Mouse (Mus musculus) E14TG2a.4 (cell line): Measurements from ENCODE around the gene Pkd1l1.

ENCODE experiments used
- H3K27me3 ChIP-seq: 2 replicates; pipeline ENCODE4 v1.6.1; 2014; ENCODE audit warnings: low read length, control low read depth; ENCODE audit not compliant: insufficient read depth
- H3K36me3 ChIP-seq: 2 replicates; pipeline ENCODE4 v1.6.1; 2014; ENCODE audit warnings: low read length, control low read depth; ENCODE audit not compliant: insufficient read depth
- H3K4me1 ChIP-seq: replicated peaks from 2 replicates; pipeline ENCODE4 v1.6.1; 2014; ENCODE audit warnings: low read depth, low read length, control low read depth
- H3K4me3 ChIP-seq: replicated peaks from 2 replicates; pipeline ENCODE4 v1.5.1; 2014; ENCODE audit warnings: mild to moderate bottlenecking, low read length
- H3K9me3 ChIP-seq: 2 replicates; pipeline ENCODE4 v1.6.1; 2014; ENCODE audit warnings: low read length, control low read depth
- CTCF ChIP-seq: conservative IDR thresholded peaks from 2 replicates; pipeline ENCODE4 v1.5.1; 2014; ENCODE audit warnings: low read length
- NANOG ChIP-seq: IDR thresholded peaks from 2 replicates; pipeline ENCODE4 v1.6.1; 2014; ENCODE audit warnings: borderline replicate concordance, low read length, mixed read lengths
- POU5F1 ChIP-seq: IDR thresholded peaks from 2 replicates; pipeline ENCODE4 v1.6.1; 2014; ENCODE audit warnings: low read length, borderline replicate concordance

Gene Pkd1l1

DNA sequence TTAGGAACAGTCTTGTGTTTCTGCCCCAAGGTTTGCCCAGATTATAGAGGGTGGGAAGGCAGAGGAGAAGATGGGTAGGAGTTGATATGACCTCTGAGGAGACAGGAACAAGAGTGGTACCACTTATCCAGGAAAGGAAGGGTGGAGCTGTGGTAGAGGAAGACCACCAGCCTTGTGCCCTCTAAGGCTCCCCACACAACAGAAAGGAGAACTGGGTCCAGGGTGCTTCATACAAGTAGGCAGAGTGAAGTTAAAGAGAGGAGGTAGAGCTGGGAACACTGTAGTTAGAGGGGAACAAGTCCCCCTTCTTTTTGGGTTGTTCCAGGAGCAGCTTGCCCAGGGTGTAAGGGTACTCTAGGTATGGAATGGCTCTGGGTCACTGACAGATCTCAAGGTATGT lies 125.0 kb downstream of the Pkd1l1 start:
- Histone ChIP-seq H3K4me1 (peaks cover 3% of the 10 kb centered on the region), H3K9me3 (no peaks in the 10 kb centered on the region), H3K36me3 (no peaks in the 10 kb centered on the region), H3K27me3 (no peaks in the 10 kb centered on the region), H3K4me3 (no peak overlapping the region)
- TF ChIP-seq CTCF: no peak
- TF ChIP-seq NANOG: no peak
- no peak for TF ChIP-seq POU5F1

DNA sequence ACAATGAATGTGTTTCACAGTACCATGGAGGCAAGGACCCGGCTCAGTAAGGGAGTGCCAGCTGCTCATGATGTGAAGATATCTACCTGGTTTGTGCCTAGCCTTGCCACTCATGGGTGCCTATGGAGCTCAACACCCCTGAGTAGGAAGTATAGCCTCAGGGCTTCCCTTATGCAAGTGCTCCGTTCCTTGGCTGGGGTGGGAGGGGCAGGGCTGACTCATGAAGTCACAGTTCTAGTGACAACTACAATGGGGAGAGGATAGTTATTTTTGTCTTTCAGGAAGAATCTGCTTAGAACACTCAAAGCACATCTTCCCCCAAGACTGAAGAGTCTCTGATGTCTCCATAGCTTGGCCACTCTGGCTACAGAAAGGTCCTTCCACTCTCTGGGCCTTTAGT lies 125.4 kb downstream of the Pkd1l1 start:
- no peaks in the 10 kb centered on the region for H3K27me3 ChIP-seq
- no peak overlapping the region for H3K4me3 ChIP-seq
- TF ChIP-seq POU5F1: no peak
- no peak for TF ChIP-seq CTCF
- TF ChIP-seq NANOG: no peak
- no peaks in the 10 kb centered on the region for H3K9me3 ChIP-seq
- H3K4me1 ChIP-seq: peaks cover 3% of the 10 kb centered on the region
- H3K36me3 ChIP-seq: no peaks in the 10 kb centered on the region

DNA sequence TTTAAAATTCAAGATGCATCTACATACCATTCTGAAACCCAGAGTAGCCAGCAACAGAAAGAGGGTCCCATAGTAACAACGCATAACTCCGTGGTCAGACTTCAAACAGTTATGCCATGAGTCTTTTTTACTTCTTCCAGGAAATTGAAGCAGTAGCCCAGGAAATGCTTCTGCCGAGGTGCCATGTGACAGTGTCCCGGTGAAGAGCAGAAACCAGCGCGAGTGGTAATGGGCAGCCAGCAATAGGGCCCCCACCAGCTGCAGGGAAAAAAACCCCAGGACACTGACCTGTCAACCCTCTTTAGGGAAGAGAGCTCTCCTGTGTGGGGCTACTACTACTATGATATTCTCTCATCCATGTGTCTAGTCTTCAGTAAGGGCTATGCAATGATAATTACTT lies 136.9 kb downstream of the Pkd1l1 start:
- no peak overlapping the region for H3K4me3 ChIP-seq
- no peaks in the 10 kb centered on the region for H3K9me3 ChIP-seq
- no peaks in the 10 kb centered on the region for H3K4me1 ChIP-seq
- no peaks in the 10 kb centered on the region for H3K36me3 ChIP-seq
- no peak for TF ChIP-seq NANOG
- TF ChIP-seq POU5F1: no peak
- TF ChIP-seq CTCF: no peak
- H3K27me3 ChIP-seq: peaks cover 2% of the 10 kb centered on the region; the same call in 1 of the 2 replicates

DNA sequence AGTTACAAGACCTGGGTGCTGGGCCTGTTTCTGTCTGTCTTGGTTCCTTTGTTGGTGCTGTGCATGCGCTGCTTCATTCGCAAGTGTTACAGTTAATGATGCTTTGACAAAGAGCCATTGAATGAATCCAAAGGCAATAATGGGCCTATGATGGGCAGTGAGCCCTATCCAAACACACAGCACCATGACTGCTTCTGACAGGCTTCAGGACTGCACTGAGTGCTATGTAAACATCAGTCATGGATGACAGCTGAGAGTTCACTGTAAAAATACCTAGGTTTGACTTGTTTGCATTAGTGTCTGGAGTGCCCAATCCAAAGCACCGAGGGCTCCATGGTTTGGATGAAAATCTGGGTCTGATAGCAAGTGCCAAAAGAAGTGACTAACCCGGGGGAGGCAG lies 138.9 kb downstream of the Pkd1l1 start:
- Histone ChIP-seq H3K9me3 (no peaks in the 10 kb centered on the region), H3K36me3 (no peaks in the 10 kb centered on the region), H3K4me1 (no peaks in the 10 kb centered on the region), H3K27me3 (peaks cover 2% of the 10 kb centered on the region; the same call in 1 of the 2 replicates), H3K4me3 (no peak overlapping the region)
- TF ChIP-seq NANOG (peak; percentile 21; the same call in 1 of the 2 replicates), CTCF (no peak)

DNA sequence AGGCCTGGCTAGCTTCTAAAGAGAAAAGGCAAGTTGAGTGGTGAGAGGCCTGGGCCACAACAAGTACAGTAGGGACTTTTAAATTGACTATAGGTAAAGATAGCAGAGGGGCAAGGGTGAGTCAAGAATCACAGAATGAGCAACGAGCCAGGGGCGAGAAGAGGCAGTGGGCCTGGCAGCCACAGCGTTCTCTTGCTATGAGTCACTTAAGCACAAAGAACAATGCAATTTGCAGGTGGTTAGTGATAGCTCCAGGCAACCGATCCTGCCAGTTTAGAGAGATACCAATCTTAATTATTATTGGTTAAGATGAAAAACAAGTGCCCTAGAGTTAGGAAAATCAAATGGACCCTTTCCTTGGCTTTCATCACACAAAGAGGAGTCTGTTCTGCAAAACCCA lies 142.5 kb downstream of the Pkd1l1 start:
- peaks cover 2% of the 10 kb centered on the region; the same call in 1 of the 2 replicates for H3K27me3 ChIP-seq
- H3K36me3 ChIP-seq: no peaks in the 10 kb centered on the region
- TF ChIP-seq NANOG: no peak
- no peak for TF ChIP-seq POU5F1
- TF ChIP-seq CTCF: no peak
- H3K9me3 ChIP-seq: no peaks in the 10 kb centered on the region
- peaks cover 7% of the 10 kb centered on the region for H3K4me1 ChIP-seq
- H3K4me3 ChIP-seq: no peak overlapping the region

DNA sequence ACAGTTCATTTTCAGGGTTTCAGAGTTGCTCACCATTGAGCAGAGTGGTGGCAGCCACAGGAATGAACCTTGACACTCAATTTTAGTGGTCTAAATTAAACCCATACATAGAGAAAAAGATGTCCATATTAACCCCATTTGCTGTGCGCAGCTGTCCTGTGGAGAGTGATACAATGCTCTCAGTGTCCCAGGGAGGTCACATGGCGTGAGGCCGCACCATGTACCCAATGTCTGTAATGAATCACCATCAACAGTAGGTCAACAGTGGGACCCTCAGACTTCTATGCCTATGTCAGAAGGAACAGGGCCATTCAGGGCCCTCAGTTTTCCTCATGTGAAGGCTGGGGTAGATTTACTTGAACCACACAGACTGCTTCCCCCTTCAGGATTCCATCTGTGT lies 143.5 kb downstream of the Pkd1l1 start:
- H3K27me3 ChIP-seq: 0 out of 2 replicates have a peak, but pooled peaks cover under 1% of the 10 kb centered on the region
- H3K36me3 ChIP-seq: no peaks in the 10 kb centered on the region
- no peak for TF ChIP-seq POU5F1
- TF ChIP-seq NANOG: no peak
- TF ChIP-seq CTCF: no peak
- peaks cover 9% of the 10 kb centered on the region for H3K4me1 ChIP-seq
- no peak overlapping the region for H3K4me3 ChIP-seq
- H3K9me3 ChIP-seq: no peaks in the 10 kb centered on the region

DNA sequence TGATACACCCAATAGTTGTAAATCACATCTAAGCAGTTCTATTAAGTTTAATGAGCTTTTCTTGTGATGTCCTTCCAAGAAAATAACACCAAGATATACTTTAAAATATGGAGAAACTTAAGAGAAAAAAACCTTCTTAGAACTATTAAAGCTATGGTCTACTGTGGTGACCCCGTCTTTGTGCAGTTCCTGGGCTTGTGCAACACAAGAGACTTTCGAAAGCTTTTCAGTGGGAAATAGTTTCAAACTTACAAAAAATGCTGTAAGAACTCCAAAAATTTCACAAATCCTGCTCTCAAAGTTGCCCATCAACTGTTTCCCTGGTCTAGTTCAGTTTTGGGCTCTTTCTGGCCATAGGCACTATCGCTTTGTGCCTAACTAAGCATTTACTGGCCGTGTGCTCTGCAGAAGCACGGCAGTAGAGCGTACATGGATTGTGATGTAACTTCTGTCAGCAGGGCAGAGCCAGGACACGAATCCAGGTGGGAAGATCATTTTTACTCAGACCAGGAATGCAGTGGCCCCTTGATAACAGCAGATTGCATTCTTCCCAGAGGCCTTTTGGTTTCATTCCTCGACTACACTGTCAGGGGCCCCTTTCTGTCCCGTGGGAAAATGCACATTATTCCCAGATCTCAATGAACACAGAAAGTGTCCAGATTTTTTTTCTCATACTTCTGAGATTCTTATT lies 144.1 kb downstream of the Pkd1l1 start:
- H3K36me3 ChIP-seq: no peaks in the 10 kb centered on the region
- TF ChIP-seq POU5F1 (no peak), CTCF (no peak), NANOG (no peak)

DNA sequence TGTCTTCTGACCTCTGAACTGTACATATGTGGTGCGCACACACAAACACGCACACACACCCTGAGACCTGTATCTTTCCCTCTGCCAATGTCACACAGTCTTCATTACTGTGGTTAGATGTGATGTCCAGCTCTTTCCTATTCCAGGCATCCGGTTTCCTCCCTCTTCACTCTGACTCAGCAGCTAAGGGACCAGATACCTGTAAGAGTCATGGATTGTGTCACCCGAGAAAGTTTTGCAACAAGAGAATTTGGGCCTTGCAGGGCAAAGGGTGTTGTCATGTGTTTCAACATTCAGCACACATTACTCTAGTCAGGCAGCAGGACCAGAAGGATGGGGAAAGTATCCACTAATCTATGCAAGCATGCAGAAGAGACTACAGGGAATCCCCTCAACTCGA lies 146.5 kb downstream of the Pkd1l1 start:
- Histone ChIP-seq H3K4me3 (no peak overlapping the region), H3K27me3 (no peaks in the 10 kb centered on the region), H3K4me1 (peaks cover 10% of the 10 kb centered on the region), H3K9me3 (no peaks in the 10 kb centered on the region), H3K36me3 (no peaks in the 10 kb centered on the region)
- no peak for TF ChIP-seq CTCF
- TF ChIP-seq NANOG: no peak
- TF ChIP-seq POU5F1: no peak

More for the DNA sequence above, 144.1 kb downstream of the Pkd1l1 start:
- Histone ChIP-seq H3K27me3 (no peaks in the 10 kb centered on the region), H3K4me3 (no peak overlapping the region), H3K9me3 (no peaks in the 10 kb centered on the region), H3K4me1 (peaks cover 10% of the 10 kb centered on the region)

DNA sequence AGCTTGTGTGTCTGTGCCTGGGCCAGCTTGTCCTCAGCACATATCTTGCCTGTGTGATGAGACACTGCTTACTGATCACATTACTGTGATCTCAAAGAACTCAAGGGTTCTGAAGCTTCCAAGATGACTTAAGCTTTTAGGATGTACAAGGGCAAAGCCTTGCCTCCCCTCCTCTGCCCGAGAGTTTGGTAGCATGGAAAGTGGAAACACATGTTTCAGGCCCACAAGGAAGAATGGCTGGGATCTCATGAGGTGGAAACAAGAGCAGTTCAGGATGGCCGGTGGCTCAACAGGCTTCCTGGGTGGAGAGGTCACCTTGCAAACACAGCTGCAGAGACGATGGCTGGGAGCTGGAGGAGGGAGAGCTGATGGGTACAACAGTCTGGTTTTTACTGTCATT lies 147.0 kb downstream of the Pkd1l1 start:
- no peaks in the 10 kb centered on the region for H3K27me3 ChIP-seq
- peaks cover 10% of the 10 kb centered on the region for H3K4me1 ChIP-seq
- H3K36me3 ChIP-seq: no peaks in the 10 kb centered on the region
- no peak overlapping the region for H3K4me3 ChIP-seq
- no peaks in the 10 kb centered on the region for H3K9me3 ChIP-seq
- TF ChIP-seq NANOG (no peak), CTCF (no peak), POU5F1 (no peak)
